Mouse (Mus musculus): ENCODE results near the gene Slc17a4.

The Slc17a4 gene

DNA sequence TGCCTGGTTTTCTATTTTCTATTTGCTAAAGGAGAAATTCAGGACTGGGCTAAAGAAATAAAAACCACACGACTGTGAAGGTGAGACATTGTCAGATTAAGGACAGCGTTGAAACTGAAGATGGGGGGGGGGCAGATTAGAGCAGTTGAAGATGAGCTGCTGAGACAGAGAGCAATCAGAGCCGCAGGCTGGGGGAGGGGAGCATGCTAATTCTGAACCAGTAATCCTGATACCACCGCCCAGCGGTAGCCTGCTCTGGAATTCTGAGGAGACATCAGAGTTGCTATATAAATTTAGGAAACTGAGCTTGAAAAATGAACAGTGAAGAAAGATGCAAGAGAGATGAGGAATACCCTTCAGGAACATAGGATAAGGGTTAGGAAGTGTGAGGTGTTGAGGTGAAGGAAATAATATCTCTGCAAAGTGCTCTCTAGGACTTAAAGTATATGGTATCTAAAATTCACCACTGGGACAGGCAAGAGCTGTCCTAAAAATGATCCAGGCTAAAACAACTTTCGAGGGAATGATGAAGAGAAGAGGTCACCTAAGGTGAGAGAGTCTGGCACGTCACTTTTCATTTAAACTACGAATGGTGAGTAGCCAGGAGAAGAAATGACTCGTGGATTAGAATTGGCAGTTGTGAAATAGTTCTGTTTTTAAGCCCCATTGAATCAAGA is 22.1 kb downstream of the Slc17a4 start:
- DNase-seq (ENCODE audit: extremely low spot score, low read depth, low spot score) = no peak

DNA sequence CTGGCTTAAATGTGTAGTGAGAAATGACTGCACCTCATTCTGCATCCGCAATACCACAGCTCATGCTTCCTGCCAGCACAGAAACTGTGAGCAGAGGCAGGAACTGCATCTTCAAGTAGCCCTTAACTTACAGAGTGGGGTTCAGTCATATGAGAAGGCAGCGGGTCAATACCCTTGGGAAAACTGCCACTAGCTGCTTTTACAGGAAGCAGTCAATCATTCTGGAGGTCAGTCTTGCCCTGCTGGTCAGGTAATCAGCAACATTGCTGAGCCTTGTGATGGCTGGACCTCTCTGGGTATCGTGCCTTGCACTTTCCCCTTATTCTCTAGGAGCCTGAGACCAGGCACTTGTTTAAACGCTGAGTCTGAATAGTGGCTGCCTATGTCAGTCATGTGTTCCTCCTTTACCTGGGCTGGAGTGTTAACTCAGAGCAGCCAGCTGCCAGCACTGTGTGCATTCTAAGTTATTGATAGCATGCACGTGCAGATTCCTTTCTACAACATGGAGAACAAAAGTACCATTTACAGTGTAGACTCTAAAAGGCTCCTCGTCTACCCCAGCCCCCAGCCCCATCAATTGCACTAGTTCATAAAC is 25.7 kb downstream of the Slc17a4 start:
- DNase-seq (ENCODE audit: extremely low spot score, low read depth, low spot score) = no peak

DNA sequence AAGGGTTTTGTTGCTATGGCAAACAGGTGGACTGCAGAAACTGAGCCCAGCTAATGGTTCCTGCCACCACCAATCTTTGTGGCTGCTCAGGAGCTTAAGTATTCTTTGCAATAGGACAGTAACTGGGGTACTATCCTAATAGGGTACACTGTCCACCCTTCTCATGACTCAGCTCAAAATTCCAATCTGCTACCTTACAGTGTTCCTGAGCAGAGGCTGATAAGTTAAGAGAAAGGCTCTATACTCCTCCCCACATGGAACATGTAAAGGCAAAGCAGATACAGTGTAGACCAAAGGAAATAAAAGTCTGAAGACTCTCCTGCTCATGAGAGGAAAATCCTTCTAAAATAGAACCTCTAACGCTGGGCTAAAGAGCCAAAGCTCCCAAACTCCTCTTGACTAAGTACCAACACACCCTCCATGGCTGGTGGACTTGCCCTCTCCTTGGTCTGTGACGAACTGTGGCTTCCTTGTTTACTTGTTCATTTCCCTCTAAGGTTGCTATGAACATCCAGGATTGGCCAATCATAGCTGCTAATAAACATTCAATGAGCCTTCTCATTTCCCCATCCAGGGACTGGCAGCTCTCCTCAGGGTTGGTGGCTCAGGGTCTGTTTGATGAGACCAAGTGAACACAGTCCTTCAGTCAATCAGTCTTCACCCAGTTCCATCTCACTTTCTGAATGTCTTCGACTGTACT is 27.6 kb downstream of the Slc17a4 start:
- DNase-seq (ENCODE audit: extremely low spot score, low read depth, low spot score) = no peak

DNA sequence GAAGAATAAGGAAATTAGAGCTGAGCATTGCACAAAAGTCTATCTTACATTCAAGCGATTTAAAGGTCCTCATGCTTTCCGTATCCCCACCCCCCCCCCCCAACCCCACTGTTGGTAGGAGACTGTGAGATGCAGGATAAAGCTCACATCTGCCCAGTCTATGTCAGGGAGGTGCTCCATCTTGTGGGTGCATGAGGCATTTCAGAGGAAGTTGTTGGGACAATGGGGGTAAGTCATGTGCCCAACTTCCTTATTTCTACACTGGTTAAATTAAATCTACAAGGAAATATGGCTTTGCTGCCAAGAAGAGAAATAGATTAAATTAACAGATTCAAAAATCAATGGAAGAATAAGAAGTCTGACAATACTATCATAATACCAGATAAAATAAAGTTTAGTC is 29.3 kb downstream of the Slc17a4 start:
- no peak for DNase-seq (ENCODE audit: extremely low spot score, low read depth, low spot score)

DNA sequence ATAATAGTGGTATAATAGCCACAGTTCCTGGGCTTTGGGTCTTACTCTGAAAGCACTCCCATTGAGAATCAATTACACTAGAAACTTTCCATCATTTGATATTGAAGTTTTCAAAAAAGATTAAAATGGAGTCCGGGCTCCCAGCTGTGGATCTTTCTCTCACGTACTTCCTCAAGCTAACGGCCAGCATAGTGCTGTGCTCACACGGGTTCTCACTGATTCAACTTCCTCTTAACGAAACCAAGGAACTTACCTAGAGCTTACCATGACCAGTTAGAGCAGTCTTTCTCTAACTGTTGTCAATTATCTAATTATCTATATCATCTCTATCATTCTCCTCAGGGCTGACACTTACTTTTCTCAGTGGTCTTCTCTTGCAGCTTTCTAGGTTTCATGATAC is 35.2 kb downstream of the Slc17a4 start:
- no peak for DNase-seq (ENCODE audit: extremely low spot score, low read depth, low spot score)

DNA sequence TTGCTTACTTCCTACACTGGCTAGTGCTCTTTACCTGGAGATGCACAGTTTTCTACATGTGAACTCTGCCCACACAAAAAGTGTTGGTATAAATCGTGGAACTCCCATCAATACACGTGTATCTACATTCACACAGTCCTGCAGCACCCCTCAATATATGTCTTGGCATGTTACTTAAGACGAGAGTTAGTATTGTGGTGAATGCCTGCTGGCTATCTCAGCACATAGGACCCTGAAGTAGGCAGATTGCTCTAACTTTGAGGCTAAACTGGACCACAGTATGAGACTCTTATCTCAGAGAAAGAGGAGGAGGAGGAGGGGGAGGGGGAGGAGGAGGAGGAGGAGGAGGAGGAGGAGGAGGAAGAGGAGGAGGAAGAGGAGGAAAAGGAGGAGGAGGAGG is 35.7 kb downstream of the Slc17a4 start:
- no peak for DNase-seq (ENCODE audit: extremely low spot score, low read depth, low spot score)

DNA sequence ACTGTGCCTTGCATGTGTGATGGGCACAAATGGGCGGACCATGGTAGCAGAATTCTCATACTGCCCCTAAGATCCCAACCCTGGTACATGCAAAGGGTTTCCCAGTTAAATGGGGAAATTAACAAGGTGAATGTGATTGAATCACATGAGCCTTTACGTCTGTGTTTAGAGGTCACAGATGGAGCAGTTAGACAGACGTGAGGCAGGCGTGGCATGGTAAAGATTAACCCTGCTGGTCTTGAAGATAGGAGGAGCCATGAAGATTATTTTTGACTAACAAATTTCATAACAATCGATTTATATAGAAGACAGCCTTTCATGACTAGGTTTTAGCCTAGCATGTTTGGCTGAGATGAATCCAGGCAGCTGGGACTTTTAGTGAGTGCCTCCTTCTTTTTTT is 41.7 kb downstream of the Slc17a4 start:
- no peak for DNase-seq (ENCODE audit: extremely low spot score, low read depth, low spot score)

DNA sequence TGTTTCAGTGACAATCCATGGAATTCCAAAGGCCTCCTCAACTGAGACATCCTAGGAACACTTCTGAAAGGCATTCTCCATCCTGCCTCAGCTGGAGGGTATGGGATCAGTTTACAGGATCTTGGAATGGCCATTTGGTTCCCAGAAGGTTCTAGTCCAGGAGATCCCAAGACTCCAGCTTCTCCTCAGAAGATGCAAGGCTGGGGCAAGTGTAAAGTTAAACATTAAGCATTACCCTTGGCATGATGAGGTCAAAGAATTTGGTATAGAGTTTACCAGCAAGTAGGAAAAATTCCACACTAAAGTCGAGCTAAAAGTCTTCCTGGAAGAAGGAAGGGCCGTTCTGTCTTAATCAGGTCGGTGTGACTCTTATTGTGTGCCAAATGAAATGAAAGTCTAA is 44.8 kb downstream of the Slc17a4 start:
- no peak for DNase-seq (ENCODE audit: extremely low spot score, low read depth, low spot score)

DNA sequence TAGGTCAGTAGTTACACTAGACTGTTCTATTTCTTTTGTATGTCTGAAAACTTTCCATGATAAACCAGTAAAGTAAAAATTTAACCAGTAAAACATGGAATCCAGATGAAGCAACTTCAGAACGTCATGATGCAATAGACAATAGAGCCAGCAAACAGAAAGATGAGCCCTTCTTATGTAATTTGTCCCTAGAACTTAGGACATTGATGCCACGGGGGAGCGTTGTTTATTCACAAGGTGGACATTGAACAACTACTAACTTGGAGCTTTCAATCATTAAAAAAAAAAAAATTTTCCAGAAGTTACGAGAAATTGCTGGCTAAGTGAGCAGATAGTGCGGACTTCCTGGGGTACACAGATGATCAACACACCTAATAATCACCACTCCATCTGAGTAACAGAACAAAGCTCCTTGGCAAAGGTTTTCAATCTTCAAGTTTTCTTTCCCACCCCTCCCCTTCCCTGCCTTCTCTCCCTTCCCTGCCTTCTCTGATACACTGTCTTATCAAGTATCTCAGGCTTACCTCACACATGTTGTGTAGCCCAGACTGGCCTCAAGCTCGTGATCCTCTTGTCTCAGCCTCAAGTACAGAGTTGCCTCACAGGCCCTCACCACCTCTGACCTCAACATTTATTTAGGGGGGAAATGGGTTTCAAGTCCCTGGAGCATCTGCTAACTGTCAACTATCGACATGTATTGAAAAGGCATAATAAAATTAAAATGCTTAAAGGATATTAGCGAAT is 45.8 kb downstream of the Slc17a4 start:
- DNase-seq (ENCODE audit: extremely low spot score, low read depth, low spot score) = no peak

DNA sequence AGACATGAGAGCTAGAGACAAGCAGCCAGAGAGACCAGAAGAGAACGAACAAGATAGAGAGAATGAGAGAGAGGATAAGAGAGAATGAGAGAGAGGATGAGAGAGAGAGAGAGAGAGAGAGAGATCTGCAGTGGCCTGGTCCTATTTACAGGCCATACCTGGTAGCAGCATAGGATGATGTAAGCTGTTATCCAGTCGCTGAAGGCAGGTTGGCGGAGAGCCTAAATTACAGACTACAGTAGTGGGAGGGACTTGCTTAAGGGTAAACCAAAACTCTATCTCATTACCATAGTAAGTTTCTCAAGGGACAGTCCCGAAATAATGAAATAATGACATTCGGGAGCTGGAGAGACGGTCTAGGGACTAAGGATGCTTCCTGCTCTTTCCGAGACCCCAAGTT is 47.4 kb downstream of the Slc17a4 start, which contains the start of gene Slc17a1:
TSS of gene Slc17a1 (plus strand) at position 346 of the 400 bp plus-strand sequence.
- no peak for DNase-seq (ENCODE audit: extremely low spot score, low read depth, low spot score)

DNA sequence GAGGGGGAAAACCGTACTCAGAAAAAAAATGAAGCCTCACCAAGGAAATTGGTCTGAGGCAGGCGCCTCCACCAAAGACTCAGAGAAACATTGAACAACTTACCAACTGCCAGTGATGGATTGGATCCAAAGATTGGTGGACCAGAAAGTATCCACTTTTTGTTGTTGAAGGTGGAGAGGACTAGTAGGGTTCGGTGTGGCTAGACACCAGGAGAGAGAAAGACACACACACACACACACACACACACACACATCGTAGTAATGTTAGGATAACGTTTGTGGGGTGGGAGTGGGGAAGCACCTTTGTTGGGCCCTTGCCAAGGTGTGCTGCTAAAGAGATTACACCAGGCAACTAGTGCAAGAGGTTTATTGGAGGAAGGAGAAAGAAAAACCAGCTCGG is 47.8 kb downstream of the Slc17a4 start:
- no peak for DNase-seq (ENCODE audit: extremely low spot score, low read depth, low spot score)

DNA sequence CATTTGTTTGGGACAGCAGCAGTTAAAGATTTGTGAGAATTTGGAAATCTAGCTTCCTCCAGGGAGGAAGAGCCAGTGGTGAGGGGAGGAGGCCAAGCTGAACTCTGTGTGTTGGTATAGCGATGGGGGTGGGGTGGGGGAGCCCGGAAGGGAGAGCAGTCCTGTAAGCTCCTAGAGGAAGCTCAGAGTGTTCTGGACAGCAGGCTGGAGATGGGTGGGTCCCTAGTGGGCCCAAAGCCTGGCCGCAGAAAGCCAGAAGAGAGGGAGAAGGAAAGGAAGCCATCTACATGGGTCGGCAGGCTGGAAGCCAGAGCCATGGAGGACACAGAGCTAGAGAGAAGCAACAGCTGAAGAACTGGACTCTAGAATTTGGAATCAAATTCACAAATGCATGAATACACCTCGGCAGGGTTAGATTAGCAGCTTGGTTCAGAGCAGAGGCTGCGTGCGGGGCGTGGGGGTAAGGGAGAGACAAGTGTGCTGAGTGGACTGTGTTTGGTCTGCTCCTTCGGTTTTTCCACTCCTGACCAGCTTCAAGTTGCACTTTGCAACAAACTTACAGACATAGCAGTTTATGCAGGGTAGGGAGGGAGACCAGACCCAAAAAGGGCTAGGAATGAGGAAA is 48.6 kb downstream of the Slc17a4 start:
- DNase-seq (ENCODE audit: extremely low spot score, low read depth, low spot score) = no peak

DNA sequence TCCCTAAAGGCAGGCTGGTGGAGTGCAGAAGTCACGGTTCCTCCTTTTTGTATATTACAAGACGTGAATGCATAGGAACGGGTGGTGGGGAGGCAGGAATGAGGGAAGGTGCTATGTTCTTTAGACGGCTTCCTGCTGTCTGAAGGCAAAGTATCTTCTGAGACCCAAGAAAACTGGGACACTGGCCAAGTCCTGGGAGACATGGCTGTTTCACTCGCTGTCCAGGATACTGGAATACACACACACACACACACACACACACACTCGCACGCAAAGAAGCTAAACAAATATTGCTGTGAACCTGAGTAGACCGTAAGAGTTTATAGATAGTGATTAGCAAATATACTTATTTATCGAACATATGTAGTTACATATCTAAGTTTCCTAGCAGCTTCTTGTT is 50.1 kb downstream of the Slc17a4 start:
- DNase-seq (ENCODE audit: extremely low spot score, low read depth, low spot score) = no peak

DNA sequence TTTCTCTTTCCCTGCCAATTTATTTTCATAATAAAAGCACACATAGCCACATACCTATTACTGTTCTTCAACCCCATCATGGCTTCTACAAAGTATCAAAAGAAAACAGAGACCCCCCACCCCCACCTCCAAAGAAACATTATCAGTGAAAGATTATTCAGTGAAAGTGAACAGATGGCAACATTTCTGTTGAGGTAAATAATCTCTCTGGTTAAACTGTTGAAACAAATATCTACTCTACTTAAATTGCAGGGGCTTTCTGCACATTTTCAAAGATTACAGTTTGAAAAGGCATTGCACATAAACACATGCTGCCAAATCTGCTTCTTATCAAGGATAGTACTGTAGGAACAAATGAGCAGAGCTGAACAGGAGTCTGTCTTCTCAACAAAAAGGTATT is 53.0 kb downstream of the Slc17a4 start:
- DNase-seq (ENCODE audit: extremely low spot score, low read depth, low spot score) = no peak

DNA sequence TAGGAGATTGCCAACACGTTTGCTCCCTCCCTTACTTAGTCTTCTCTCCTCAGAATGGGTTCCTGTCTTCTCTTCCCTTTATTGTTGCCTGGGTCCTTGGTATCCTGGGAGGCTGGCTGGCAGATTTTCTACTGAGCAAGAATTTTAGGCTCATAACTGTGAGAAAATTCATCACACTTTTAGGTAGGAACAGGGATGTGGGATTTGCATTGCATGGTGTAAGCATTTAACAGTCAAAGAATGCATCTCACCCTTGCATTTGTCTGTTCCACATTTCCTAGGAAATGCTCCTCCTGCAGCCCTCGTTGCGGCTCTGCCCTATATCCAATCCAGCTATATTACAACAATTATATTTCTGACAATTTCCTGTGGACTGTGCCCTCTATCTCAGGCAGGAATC is 58.4 kb downstream of the Slc17a4 start:
- no peak for DNase-seq (ENCODE audit: extremely low spot score, low read depth, low spot score)

DNA sequence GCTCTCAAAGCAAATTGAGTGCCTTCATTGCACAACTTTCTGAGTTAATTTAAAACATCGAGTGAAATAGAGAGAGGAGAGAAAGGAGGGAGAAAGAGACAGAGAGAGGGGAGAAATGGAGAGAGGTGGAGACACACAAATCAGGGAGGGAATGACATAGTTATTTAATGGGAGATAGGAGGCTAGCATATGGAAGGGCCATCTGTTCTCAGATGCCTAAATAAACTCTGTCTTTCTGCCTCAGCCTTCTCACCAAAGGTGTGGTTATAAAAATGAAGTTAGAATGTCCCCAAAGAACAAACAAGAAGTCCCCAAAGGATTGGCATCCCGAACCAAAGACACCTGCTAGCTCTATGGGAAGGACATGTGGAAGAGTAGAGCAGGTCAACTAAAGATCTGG is 65.5 kb downstream of the Slc17a4 start:
- DNase-seq (ENCODE audit: extremely low spot score, low read depth, low spot score) = no peak
